Mouse (Mus musculus) lung, adult 2 months (tissue): ENCODE measurements at regions not wholly inside any gene's neighbourhood (a gene's known extent, or its start where the extent isn't known, plus 50 kb on each side); places are given as distances from the start of the nearest gene placed in this dataset.

ENCODE experiments used
- CTCF ChIP-seq: fragments of 200-500 bp; IDR thresholded peaks from 2 replicates; pipeline ENCODE4 v1.5.1; 2011; ENCODE audit warnings: mild to moderate bottlenecking, low read length, control low read depth; ENCODE audit not compliant: insufficient read depth
- POLR2A ChIP-seq: fragments of 200-500 bp; IDR thresholded peaks from 2 replicates; pipeline ENCODE4 v1.6.1; 2011; ENCODE audit warnings: low read depth, mild to moderate bottlenecking, control low read depth, low read length, borderline replicate concordance; ENCODE audit errors: extremely low read depth

DNA sequence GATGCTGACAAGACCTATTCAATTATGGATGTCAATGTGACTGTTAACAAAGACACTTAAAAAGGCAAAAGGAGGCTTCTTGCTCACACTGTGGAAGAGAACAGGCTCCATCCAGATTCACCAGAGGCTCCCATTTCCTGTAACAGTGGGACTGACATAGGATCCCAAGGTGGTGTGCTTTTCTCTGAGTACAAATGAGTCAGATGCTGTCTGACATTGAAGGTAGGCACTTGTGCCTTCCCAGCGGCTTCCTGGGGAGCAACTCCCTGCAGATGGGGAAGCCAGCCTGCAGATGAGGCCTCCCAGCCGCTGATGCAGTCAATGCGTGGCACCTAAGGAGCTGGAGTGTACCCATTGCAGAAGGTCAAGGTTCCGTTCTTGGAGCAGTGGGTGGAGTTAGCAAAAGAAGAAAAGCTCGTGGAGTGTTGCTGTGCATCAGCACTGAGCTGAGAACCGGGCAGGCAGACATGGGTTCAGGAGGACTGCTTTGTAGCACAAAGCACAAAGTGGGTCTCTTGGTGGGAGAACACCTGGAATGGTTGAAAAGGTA, 71.9 kb upstream of the Dhx40 start:
- no peak for TF ChIP-seq CTCF
- TF ChIP-seq POLR2A = no peak
